Mouse (Mus musculus) embryonic fibroblast, embryonic 13.5 days (primary cell): ENCODE measurements at regions not wholly inside any gene's neighbourhood (a gene's known extent, or its start where the extent isn't known, plus 50 kb on each side); places are given as distances from the start of the nearest gene placed in this dataset.

Experiments used
- CTCF ChIP-seq: IDR thresholded peaks from 2 replicates; pipeline ENCODE4 v1.5.1; 2011; ENCODE audit warnings: mild to moderate bottlenecking, control low read depth, low read length, moderate library complexity, borderline replicate concordance; ENCODE audit not compliant: insufficient read depth
- POLR2A ChIP-seq: IDR thresholded peaks from 2 replicates; pipeline ENCODE4 v1.6.1; 2011; ENCODE audit warnings: low read depth, mild to moderate bottlenecking, control low read depth, low read length, moderate library complexity

GRCm38 (mm10) chr4:127812047-127812545, 158.7 kb downstream of the CK137956 start:
- TF ChIP-seq CTCF (no peak), POLR2A (no peak)
